In the genomic region with DNA sequence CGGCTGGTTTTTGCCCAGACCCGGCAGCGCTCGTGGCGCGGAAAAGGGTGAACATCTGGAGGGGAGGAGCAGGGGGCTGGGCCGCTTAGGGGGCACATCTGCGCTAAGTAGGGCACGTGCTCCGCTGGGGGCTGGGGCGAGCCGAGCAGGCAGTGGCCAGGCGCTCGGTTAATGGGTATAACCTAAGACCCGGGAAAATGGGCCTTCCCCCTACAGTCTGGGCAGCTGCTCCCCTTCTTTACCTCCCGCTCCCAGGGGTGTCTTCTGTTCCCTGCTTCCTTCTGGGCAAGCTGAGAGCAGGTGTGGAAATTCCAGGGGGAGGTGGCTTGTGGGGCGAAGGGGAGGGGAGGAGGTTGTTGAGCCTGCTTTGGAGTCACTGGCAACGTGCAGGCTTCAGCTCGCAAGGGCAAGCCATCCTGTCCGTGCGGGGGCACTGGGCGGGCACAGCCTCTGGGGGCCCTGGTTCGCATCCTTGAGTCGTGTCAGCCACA, we compare ENCODE assay signal across 8 mouse cellular contexts.
DNase-seq lines count a peak whose midpoint lies in the region; ATAC-seq lines count a peak whose summit lies in the region.

No protein-coding gene starts in this region.

- intact Hi-C loops in left cerebral cortex, postnatal 4 days (cut with DNase I): no loop called here

- no peaks in the 10 kb centered on the region for H3K27me3 ChIP-seq in hindbrain, embryonic 10.5 days (ENCODE audit: insufficient read depth, poor library complexity, severe bottlenecking)

- peak; percentile 49 for DNase-seq in ovary, postnatal 36 days (ENCODE audit: low spot score)
- no peak for DNase-seq in ovary, postnatal 10 days (ENCODE audit: low spot score)
- no peak for DNase-seq in hindbrain, embryonic 10.5 days (ENCODE audit: low spot score)
- DNase-seq in left cerebral cortex, postnatal 4 days: peak; percentile 39
- peak; percentile 69 for DNase-seq in mesoderm, embryonic 11.5 days (ENCODE audit: low read depth, low spot score)
- peak; percentile 61 for DNase-seq in testis, postnatal 14 days (ENCODE audit: low spot score)
- no peak for DNase-seq in ovary, postnatal 14 days (ENCODE audit: low spot score)

- H3K4me3 ChIP-seq in hindbrain, embryonic 10.5 days: peak overlapping the region; percentile 93

- WGBS in hindbrain, embryonic 10.5 days: under 1% methylated on average over 24 of the region's 24 CpGs

- H3K4me1 ChIP-seq in hindbrain, embryonic 10.5 days (replicated peaks): peaks cover 48% of the 10 kb centered on the region

- no peaks in the 10 kb centered on the region for H3K9me3 ChIP-seq in hindbrain, embryonic 10.5 days

- peak overlapping the region; percentile 97 for H3K27ac ChIP-seq in hindbrain, embryonic 10.5 days

- 0 out of 2 replicates have a peak, but pooled peaks cover 3% of the 10 kb centered on the region for H3K36me3 ChIP-seq in hindbrain, embryonic 10.5 days

- peak; percentile 59 for ATAC-seq in common myeloid progenitor, adult 5-6 weeks (replicated peaks; ENCODE audit: low read depth, poor library complexity, severe bottlenecking)

Comparison
In these comparisons a context has a peak if more than half of its experiments do, and no peak if none do; other contexts are left out.
1. DNase-seq: peak in ovary, postnatal 36 days (single experiment), left cerebral cortex, postnatal 4 days (single experiment), mesoderm, embryonic 11.5 days (single experiment) and testis, postnatal 14 days (single experiment); none in ovary, postnatal 10 days (single experiment), hindbrain, embryonic 10.5 days (single experiment) and ovary, postnatal 14 days (single experiment).